Mouse (Mus musculus): ENCODE results near the gene Nqo2.
"Not testable (repeated sequence)": the region's sequence is repeated elsewhere in the genome, so short reads cannot be mapped to it uniquely, and the experiment has no call there.

Gene Nqo2

DNA sequence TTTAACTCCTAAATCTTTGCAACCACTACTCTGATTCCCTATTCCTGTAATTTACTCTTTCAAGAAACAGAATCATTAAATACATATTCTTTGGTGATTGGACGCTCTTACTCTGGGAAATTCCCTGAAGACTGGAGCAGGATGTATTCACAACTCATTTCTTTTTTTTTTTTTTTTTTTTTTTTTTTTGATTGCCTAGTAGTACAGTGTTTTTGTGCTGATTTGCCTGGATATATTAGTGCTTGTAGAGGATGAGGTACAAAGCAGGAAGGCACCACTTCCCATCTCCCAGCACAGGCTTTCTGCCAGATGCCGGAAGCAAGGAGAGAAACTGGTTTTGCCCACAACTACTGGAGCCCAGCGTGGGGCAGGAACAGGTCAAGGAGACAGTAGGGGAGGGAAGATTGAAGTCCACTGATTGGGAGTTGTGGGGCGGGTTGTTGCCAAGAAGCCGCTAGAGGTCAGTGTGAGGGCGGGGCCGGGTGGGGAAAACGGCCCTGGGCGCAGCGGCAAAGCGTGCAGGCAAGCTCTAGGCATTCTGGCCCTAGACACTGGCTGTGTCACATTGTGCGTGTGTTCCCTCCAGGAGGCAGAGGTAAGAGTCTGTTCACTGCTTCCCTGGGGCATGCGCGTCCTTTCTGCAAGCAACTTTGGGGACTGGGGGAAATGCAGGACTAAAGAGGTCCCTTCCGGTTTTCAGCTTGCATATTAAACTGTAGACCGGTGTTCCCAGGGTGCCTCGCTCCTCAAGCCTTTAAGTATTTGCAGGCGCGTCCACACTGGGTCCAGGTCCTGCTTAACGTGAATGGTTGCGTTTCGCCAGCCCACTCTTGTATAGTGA, at the start of gene Nqo2:
Gene Nqo2, plus strand, starts transcription at position 482 of the 841 bp plus-strand sequence.
- DNase-seq (ENCODE audit: low spot score), result peak; percentile 47

DNA sequence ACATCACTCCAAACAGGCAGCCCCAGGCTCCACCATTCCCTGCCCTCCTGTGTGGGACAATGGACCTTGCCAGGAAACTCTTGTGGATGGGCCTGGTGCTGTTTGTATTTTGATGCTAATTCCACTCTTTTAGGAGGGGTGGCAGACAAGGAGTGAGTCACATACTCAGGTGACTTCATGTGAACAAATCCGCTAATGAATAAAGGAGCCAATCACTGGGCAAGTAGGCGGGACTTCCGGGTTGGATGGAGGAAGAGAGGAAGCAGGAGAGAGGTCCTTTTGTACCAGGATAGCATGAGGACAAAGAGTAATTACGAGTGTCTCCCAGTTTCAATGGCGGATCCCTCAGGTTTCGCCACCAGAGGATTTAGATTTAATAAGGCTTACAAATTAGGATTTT, 43.4 kb upstream of the Nqo2 start:
- DNase-seq (ENCODE audit: low spot score), result no peak

DNA sequence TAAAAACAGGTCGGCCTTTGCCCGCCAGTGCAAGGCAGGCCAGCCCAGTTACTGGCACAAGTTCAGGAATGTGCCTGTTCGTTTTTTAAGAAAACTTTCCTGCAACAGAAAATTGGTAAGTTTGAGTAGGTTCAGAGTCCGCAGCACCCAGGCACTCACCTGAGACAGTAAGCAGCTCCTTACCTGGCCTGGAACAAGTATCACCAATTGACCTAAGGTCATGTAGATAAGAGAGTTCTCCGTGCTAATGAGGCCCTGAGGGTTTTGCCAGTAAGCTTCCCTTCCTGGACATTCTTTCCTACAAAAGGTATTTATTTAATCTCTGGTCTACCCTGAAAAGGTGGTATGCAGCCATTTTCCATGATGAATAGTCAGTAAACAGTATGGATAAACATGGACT, 42.8 kb upstream of the Nqo2 start:
- no peak for DNase-seq (ENCODE audit: low spot score)

DNA sequence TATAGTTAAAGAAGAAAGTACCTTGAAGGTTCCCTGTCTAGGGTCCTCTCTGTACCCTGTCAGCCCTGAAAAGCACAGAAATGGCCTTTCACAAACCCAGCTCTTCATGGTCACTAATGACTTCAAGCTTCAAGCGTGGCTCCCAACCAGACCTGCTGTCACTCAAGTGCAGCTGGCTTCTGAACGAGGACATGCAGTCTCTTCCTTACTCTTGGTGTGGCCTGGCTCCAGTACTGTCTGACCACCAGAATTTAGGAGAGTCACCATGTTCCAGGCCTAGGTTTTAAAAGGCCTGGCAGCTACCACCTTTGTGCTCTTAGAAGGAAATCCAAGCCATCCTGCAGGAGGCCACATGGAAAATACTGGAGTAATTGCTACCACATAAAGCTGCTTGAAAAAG, 34.2 kb upstream of the Nqo2 start:
- DNase-seq (ENCODE audit: low spot score), result no peak

DNA sequence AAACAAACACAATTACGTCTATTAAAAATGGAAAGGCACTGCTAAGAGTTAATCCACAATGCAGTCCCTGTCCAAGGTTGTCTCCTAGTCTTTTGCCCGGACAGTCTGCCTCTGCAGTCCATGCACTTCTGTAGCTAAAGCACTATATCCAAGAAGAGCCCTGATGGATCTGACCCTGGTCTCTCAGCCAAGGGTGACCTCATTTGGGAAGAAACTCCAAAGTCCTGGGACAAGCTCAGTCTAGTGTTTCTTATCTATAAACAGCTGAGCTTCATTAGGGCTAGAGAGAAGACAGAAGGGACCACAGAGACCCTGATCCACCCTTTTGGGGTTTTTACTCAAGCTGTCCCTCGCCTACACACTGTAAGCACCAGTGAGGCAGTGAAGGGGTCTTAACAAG, 33.6 kb upstream of the Nqo2 start:
- DNase-seq (ENCODE audit: low spot score), result no peak

DNA sequence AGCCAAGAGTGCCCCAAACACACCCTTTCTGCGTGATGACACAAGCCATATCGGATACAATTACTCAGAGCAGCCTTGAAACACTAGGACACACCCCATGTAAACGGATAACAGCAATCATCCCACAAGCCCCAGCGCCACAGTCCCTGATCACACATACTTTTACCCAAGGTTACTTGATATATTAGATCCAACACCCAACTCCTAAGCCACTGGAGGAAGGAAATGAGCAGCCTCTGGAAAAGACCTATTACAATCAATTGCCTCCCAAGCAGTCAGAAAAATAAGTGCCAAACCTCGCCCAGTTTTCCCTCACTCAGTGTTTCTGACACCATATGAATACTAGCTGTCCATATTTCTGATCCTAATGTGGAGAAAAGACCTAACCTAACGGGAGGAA, 29.7 kb upstream of the Nqo2 start:
- DNase-seq (ENCODE audit: low spot score), result no peak

DNA sequence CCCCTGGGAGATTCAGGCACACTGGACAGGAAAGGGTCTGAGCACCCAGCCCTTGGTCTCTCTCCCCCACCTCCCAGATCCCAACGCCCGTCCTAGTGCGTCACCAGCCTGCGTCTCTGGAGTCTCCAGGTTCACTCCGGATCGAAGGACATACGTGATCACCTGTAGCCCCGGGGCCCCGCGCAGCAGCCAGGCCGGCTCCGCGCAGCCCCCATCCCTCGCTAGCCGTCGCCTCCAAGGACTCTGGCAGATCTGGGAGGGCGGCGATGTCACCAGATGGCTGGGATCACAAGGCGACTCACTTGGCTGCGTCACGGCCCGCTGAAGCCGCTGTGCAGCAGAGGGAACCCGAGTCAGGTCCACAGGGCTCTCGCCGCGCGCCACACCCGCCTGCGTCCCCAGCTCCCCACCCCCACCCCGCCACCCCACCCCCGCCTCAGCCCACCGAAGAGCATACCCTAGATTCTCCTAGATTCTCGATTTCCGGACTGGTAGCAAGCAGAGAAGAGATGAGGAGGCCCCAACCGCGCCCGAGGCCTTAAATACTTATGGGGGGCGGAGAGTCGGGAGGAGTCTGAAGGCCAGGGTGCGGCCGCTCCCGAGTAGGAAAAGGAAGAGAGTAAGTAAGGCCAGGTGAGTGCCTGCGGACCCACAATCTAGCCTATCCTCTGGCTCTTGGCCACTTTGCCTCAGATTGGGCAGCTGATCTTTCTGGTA, 28.9 kb upstream of the Nqo2 start:
- peak; percentile 51 for DNase-seq (ENCODE audit: low spot score)

DNA sequence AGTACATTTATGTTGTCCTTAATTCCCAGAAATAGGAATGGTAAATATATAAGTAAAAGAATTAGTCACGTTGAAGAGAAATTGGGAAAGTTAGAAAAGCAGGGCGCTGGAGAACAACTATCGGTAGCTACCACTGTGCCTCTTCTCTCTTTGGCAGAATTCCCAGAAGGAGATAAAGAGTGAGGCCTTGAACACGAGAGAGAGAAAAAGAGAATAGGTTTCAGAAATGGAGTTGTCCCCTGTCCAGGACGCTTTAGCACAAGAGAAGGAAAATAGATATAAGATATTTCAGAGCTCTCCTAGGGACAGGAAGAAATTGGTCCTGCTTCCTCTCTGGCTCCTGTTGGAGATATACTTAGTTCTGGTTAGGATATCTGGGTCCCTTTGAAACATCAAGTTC, 27.3 kb upstream of the Nqo2 start:
- DNase-seq (ENCODE audit: low spot score), result no peak

DNA sequence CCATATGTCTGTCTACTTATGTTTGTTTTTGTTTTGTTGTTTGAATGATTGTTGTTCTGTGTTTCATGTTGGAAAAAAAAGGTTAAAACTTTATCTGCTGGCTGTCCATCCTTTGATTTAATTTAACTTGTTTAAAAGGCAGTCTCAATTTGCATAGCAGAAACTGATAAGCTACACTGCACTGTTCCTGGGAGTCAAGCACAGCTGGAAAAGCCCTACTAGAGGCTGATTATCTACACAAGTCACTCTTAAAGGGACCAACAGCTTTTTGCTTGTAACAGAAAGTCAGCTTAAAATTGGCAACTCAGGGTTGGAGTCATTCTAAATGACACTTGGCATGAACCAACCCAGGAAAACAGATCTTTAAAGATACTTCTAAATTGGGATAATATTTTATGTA, 26.9 kb upstream of the Nqo2 start:
- not testable (repeated sequence) for DNase-seq (ENCODE audit: low spot score)

DNA sequence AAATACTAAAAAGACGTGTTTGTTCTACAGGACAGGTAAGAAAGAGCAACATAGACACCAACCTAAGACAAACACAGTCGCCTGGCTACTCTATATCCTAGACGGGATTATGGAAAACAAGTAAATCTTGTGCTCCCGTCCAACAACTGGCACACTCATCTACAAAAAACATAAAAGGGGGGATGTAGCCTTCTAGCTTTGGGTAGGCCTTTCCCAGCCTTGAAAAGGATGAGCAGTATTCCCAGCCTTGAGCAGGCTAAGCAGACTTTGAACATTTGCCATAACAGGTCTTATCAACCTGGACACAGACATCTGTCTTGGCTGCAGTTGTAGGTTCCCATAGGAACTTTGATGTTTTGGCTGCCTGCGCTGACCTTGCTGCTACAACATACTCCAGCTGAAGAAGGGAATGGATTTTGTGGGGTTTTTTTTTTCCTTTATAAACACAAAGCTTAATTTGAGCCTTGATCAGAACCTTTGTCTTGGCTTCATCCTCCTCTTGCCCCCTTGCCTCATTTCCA, 23.1 kb upstream of the Nqo2 start:
- DNase-seq (ENCODE audit: low spot score), result no peak

DNA sequence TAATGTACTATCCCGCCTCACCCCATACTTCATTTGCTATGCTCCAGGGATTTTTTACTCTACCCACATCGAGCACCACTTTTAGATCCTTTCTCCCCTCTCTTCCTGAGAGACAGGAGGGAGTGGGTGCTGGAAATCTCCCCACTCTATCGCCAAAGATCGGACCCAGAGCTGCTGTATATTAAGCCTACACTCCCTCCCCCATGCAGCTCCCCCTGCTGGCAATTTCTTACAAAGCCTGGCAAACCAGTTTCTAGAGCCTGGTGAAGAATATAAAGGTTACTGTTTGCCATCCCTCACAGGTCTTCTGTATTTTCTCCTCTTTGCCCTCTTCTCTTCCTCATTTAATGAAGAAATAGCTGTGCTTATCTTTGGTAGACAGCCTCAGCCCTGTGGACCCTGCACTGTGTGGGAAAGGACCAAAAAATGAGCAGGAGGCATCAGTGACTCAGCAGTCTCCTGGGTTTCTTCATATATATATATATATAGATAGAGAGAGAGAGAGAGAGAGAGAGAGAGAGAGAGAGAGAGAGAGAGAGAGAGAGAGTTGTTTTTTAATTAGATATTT, 22.2 kb upstream of the Nqo2 start:
- DNase-seq (ENCODE audit: low spot score), result peak; percentile 25

DNA sequence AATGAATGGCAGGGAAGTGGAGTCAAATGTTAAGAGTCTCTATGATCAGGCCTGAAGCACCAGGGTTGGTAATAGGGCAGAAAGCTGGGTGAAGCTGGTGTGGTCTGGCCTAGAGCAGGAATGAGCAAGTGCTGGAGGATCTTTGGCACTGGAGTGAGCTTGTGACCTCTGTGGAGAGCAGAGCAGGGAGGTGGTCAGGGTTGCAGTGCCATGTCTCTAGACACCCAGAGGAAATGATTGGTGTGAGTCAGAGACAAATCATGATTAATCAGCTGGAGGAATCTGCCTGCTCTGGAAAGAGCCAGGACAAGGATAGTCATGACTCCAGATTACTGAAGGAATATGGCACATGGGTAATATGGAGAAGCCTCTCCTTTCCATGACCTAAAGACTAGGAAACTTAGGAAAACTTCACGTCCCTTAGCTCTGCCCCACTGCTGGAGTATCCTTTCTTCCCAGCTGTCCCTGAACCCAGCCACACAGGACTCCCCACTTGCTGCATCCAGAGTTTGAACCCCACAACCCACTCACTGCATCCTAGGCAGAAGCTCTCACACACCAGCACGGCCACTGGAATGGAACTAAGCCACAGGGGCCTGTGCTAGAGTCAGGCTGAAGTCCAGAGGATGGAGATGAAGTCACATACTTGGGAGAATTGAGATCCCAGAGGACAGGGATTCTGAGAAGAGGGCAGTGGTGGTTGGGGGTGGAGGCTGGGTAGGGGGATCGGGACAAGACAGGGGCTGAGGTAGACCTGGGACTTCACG, 13.0 kb upstream of the Nqo2 start:
- DNase-seq (ENCODE audit: low spot score), result no peak

DNA sequence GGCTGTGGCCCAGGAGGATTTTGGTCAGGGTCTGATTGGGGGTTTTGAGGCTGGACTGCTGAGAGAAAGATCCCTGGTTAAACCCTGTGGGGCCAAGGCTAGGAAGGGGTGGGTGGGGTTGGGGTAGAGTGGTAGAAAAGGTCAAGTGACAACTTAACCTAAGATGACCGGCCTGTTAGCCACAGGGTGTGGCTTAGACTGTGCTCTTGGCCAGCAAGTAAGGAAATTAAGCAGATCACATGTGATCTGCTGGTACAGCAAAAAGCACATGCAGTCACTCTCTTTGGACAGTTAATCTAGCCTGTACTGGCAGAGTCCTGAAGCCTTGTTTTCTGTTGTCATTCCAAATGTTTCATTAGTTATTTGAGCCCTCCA, 12.4 kb upstream of the Nqo2 start:
- no peak for DNase-seq (ENCODE audit: low spot score)

DNA sequence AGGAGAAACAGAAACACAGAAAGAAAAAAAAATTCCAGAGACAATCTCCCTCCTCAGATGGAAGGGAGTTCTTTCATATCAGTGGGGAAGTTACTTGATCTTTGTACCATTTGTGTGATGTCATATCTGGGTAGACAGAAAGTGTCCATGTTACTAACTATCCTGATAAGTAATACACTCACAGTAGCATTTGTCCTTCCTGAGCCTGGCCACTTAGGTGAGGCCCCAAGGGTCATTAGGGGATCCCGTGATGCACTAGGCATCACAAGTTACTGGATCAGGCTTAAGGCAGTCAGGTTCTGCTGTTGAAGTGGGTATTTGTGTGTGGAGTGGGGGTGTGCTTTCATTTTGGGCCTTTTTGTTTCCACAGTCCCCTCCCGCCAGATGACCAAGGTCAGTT, 11.5 kb upstream of the Nqo2 start:
- no peak for DNase-seq (ENCODE audit: low spot score)

DNA sequence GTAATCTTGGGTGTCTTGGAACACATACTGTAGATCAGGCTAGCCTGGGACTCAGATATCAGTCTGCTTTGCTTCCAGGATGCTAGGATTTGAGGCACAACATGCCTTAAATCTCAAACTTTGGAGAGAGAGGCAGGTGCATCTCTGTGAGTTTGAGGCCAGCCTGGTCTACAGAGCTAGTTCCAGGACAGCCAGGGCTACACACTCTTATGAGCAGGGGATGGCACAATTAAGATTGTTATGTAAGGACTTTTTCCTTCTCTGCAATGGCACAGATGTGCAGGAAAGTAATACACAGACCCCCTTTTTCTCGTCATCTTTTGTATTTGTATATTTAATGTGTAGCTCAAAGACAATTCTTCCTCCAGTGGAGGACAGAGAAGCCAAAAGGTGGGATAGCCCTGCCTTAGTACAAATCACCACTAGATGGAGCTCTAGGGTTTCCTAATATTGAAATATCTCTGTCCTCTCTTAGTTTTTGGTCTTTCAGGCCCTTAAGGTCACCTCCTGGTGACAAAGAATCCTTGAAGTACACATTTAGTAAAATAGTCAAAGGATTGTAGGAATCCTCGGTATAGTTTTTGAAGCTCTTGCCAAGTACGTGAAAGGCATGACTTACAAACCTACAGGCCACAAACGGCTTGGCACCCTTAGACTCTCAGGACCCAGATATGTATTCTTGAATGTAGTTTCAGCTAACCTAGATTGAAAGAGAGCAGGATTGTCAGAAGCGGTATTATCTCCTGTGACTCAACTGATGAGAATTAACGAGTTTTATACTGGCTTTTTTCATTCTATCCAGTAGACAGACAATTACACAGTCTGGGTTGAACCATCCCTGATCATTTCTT, 7.7 kb upstream of the Nqo2 start:
- no peak for DNase-seq (ENCODE audit: low spot score)

DNA sequence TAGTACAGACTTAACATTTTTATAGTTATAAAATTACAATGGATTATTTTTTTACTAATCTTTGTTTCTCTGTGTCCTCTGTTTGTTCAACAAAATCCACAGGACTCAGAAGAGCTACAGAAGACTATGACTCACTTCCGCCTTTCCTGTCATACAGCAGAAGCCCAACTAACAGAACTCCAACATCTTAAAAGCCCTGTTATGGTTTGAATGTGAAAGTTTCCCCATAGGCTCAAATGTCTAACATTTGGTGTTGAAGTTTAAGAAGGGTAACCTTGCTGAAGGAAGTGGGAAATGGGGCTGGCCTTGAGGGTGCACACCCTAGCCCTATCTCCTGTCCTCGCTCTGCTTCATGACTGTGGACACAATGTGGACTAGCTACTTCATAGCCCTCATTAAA, 4.7 kb upstream of the Nqo2 start:
- no peak for DNase-seq (ENCODE audit: low spot score)

DNA sequence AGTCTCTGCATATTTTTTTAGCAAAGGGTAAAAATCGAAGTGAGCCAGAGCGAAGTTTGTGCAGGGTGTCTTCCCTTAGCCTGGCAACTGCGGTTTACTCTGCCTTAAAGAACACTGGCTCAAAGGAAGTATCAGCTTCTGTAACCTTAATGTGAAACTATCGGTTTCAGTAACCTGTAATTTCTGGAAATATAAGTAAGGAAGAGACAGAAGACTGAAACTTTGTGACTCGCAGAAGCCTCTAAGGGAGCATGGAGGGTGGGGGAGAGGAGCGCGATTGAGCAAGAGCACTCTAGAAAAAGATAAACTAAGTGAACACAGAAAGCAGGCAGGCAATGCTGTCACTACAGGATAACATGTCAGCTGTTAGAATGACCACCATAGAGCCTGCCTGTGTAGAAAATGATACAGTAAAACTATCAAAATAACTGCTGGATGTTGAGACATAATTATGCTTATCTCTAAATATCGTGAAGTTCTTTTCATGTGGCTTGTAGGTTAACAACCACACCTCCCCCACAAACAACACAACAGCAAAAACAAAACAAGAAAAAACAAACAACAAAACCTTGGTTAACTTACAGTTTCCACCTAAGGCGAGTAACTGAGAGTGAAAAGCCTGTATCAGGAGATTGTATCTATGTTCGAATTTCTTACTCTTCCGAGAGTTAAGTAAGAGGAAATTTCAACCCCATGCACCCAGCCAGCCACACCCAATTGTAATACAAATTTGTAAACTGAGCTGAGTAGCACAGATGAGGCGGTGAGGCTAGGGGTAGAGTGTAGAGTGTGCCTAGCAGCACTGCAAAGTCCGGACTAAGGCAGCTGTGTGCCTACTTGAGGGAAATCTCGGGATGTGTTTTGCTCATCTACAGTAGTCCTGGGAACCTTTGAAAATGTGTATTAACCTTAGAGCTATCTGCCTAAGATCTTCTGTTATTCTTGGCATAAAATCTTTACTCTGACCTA, 853 bp downstream of the Nqo2 start:
- no peak for DNase-seq (ENCODE audit: low spot score)

DNA sequence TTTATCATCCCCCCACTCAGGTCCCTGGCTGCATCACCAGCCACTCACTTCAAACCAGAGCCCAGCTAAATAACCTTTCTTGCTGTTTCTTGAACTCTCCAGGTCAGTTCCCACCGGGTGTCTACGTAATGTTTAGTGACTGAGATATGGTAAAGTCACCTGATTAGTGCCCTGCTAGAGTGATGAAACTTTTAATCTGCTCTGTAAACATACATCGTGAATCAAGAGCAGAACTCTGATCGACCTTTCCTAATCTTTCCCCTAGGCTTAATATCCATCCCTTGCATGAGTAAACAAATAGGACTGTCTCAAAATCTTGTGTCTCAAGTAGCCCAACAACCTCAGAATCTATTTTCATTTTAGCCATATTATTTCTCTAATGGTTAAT, 1.5 kb downstream of the Nqo2 start:
- DNase-seq (ENCODE audit: low spot score), result no peak

DNA sequence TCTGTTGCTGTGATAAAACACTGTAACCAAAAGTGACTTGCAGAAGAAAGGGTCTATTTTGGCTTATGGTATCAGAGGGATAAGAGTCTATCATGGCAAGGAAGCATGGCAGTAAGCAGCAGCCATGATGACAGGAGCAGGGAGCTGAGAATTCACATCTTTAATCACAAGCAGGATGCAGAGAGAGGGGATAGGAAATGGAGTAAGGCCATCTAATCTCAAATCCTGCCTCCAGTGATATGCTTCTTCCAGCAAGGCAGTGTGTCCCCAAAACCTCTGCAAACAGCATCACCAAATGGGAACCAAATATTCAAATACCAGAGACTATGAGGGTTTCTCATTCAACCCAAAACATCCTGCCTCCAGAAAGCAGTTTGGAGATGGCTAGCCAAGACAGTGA, 2.1 kb downstream of the Nqo2 start:
- no peak for DNase-seq (ENCODE audit: low spot score)

DNA sequence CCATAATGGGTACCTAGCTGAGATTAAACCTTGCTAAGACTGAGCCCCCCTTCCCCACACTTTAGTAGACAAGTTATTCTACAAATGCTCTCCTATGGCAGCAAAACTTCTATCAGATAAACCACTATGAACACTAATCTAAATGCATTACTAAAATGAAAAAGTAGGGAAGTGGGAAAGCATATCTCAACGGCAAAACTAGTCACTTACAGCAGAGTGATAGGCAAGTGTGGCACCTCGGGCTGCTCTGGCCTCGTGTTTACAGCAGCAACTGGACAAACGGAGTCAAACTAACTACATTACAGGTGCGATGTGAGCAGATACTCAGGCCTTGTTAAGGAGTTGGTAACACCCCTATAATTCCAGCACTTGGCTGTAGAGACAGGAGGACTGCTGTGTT, 25.1 kb downstream of the Nqo2 start:
- no peak for DNase-seq (ENCODE audit: low spot score)
